Mouse (Mus musculus) liver, postnatal 0 days (tissue): ENCODE results near the gene P4ha3.

Experiments
- CTCF ChIP-seq: sonication (generic); IDR thresholded peaks from 2 replicates; pipeline ENCODE4 v1.5.1; 2016; ENCODE audit warnings: antibody characterized with exemption, low read depth
- EP300 ChIP-seq: IDR thresholded peaks from 2 replicates; pipeline ENCODE4 v1.6.1; 2016; ENCODE audit warnings: antibody characterized with exemption, low read depth, mild to moderate bottlenecking

DNA sequence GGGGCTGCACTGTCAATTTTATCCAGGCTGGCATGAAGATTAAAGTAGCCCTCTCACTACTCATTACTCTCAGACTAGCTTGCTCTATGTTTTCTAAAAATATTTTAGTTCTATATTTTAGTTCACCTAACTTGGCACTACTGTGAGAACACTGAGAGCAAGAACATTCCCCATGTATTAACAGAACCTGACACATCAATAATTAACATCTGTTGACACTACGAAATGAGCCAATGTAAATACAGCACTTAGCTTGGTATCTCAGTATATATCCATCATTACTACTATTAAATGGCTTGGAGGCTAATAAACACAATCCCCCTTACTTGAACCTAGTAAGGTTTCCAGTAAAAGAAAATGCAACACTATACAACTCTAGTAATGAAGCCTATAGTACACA lies 71.4 kb downstream of the P4ha3 start:
- TF ChIP-seq CTCF: no peak
- no peak for TF ChIP-seq EP300
